Mouse (Mus musculus) liver, adult (tissue): ENCODE data around the gene Mycl.

Experiments
- GATA4 ChIP-seq: IDR thresholded peaks from 2 replicates; pipeline ENCODE4 v1.6.1; 2014; ENCODE audit warnings: mild to moderate bottlenecking, low read length; ENCODE audit not compliant: insufficient replicate concordance

The Mycl gene

DNA sequence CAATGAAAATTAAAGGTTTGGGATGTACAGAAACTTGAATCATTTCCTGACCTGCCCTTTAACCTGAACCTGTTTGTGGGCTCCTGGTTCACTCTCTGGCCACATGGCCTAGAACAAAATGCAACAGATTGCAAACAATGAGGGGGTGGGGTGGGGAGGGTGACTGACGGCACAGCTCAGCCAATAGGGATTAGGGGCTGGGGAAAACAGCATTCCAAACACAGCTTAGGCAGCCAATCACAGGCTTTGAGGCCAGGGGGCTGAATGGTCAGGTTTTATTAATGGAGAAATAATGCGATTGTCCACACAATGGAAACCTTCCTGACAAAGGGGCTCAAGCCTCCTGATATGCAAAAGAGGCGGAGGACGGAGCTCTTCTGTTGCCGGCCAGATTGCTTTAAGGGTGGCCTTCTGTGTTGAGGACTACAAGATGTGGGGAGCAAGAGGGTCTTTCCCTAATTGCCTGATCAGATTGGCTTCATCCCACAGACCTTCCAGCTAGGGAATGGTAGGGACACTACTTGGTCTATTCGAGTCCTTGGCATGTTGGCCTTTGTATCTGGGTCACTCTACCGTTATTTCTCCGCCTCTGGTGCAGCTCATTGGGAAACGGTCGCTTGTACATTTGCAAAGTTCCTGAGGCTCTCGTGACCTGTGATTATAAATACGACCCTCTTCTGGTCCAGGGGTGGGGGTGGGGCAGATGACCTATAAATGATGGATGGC lies 3.2 kb downstream of the Mycl start:
- TF ChIP-seq GATA4, result no peak

DNA sequence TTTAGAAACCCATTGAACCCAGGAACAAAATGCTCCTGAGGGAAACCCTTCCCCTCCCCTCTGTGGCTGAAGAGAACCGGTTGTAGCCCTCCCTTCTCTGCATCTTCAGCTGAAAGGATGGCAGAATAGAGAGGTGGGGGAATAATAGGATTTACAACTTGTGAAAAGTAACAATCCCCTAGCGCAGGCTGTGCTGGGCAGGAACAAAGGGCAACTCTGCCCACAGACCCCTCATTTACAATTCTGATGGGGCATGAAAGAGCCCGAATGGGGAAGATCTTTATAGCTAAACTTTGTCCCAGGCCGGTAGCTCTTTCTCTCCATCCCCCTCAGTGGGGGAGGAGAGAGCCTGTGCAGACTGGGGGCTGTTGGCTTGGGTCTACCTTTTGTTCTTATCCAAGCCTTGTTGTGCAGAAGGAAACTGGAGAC lies 3.8 kb downstream of the Mycl start:
- no peak for TF ChIP-seq GATA4

DNA sequence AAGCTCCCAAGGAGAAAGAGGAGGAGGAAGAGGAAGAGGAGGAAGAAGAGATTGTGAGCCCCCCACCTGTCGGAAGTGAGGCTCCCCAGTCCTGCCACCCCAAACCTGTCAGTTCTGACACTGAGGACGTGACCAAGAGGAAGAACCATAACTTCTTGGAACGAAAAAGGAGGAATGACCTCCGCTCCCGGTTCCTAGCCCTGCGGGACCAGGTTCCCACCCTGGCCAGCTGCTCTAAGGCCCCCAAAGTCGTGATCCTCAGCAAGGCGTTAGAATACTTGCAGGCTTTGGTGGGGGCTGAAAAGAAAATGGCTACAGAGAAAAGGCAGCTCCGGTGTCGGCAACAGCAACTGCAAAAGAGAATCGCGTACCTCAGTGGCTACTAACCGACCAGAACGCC lies 4.7 kb downstream of the Mycl start:
- no peak for TF ChIP-seq GATA4

DNA sequence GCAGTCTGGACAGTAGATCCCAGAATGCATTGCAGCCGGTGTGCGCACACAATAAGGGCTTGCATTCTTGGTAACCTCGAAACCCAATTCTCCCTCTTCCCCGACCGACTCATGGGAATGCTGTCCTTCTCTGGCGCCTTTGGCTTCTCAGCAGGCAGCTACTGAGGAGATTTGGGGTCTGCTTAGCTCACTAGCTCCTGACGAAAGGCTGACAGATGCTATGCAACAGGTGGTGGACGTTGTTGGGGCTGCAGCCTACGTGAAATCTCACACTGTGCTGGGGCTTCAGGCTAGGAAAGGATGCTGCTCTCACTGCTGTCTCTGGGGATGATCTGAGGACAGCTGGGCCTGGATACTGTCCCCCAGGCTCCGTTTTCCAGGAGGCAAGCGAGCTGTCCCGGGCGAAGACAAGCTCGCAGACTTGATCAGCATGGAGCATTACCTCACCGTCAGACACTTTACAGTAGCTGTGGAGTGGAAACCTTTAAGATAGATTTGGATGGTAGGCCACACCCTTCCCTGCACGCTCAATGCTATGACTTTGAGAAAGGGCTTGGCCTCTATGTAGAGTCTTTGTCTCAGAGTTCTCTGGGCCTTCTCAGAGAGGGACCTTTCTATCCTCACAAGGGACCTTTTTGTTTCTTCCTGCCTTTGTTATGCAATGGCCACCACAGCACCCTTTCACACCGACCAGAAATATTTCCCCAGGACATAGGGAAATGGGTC lies 5.3 kb downstream of the Mycl start:
- TF ChIP-seq GATA4, result no peak

DNA sequence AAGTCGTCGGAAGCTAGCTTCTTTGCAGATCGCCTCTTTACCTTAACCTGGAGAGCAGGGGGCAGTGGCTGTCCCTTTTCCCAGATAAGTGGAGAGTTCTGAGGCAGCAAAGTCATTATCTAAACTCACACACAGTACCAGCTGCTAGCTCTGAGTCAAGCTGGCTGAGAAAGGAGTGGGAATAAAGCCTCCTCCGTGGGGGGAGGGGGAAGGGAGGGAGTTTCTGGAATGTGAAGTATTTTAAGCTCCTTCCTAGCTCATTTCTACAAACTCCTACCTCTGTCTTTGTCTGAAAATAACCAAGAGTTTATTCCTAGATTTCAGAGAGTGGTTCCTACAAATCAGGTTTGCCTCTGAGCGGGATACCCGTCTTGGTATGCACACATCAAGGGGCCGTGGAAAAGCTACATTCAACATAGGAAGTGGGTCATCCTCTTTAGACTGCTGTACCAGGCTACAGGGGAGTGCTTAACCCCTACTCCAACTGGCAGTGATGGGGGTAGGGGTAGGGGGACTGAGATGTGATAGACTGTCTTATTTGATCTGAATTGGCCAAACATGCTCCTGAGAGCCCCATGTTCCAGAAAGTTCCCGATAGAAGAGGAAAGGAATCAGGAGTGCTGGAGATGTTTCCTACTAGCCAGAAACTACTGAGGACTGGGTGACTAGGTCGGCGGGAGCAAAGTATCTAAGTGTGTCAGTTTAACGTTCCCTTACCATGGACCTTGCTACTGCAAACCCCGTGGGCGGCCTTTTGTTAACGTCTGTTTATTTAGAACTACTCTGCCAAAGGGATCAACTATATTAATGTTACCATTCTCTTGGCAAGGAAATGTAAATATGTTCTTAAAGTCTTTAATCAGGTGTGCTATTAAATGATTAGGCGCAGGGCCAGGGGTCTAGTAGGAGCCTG lies 9.9 kb downstream of the Mycl start:
- no peak for TF ChIP-seq GATA4

DNA sequence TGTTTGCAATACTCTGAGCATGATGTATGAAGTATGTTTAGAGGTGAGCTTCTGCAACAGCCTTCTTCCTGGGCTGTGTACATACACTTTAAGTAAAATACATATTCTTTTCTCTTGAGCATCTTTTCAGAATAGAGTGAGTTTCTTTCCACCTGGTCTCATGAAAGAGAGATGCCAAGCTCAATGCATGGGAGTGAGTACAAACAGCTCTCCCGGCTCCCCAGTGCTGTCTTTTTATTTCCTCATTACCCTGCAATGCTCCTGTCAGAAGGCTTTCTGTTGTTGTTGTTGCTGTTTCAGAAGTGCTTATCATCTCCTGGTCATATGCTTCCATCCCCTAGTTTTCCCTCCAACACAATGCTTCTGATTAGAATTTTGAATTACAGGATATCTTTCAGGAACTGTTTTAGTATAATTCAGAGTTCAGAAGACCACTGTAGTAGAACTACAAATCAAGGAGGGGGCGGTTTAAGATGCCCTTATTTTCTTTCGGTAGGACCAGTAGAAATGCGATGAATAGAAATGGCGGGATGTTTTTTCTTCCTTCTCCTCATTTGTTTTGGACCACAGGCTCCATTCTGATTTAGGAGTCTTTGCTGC lies 18.0 kb downstream of the Mycl start:
- no peak for TF ChIP-seq GATA4

DNA sequence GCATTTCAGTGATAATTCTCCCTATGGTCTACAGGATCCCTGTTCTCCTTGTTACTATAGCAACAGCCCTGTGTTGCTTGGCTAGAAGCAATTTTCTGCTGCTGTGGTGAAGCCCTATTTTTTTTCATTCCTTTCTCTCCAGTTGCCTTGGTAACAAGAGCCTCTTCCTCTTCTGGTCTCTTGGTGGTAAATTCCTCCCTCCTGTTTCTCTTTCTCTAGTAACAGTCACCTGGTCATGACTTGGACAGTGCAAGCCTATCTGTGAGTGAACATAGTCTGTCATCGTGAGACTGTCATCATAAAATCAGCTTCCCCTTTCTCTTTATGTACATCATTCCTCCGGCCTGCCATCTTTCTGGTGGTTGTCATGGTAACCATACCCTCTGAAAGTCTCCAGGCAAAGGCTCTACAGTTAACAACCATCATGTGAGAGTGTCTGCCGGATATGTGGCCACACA lies 18.5 kb downstream of the Mycl start:
- TF ChIP-seq GATA4, result no peak

DNA sequence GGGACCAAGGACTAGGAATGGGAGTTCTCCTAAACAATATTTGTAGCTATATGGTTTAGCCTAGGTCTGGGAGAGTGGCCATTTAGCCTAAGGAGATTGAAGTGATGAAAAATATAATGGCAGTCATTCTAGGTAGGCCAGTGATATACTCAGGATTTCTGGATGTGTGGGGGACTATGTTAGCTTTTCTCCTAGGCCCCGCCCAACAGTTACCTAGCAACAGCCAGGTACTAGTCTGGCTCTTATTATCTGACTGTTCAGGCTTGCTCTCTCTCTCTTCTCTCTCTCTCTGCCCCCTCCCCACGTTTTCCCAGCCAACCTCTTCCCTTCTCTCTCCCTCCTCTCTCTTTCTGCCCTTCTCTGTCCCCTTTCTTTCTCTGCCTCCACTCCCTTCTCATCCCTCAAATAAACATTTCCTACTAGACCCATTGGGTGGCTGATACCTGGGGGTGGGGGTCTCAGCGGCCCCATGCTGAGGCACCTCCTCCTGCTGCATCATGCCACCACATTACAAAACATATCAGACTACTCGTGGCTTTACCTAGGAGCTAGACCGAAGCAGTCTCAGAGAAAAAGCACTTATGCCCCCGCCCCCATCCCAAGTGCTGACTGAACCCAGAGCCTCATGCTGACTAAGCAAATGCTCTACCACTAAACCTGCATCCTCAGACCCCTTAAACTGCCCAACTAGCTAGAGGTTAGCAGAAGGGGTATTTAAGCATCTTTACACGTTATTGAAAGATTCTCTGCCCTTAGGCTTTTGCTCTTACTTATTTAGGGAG lies 19.2 kb downstream of the Mycl start:
- TF ChIP-seq GATA4, result no peak

DNA sequence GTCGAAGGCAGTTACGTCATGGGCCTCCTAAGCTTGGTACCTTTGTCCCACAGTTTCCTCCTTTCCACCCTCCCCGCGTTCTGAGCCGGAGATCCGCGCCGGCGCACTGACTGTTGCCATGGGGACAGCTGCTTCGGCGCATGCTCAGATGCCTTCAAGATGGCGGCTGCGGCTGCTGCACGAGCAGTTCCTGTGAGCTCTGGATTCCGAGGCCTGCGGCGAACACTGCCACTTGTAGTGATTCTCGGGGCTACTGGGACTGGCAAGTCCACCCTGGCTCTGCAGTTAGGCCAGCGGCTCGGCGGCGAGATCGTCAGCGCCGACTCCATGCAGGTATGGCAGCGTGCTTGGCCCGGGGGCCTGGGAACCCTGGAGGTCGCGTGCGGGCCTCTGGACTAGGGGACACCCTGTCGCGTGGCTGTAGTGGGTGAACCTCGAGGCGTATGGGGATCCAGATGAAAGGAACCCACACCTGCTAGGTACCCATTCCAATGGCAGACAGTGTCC lies 21.1 kb downstream of the Mycl start, which contains the start of gene Trit1:
Trit1 (plus strand) TSS at position 147 of the 507 bp plus-strand sequence.
- TF ChIP-seq GATA4, result no peak

DNA sequence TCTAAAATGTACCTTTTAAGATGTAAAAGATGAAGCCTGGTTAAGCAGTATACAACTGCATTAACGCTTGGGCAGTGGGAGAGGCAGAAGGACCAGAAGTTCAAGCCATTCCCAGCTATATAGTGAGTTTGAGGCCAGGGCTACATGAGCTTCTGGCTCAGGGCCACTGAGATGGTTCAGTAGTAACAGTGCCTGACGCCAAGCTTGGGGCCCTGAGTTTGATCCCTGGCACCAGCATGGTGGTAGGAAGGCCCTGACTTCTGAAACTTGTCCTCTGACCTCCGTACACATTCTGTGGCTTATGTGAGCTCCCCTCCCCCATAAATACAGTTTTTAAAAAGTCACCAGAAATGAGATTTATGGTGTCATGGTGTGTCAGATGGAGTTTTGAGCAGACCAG lies 26.1 kb downstream of the Mycl start:
- TF ChIP-seq GATA4, result no peak

DNA sequence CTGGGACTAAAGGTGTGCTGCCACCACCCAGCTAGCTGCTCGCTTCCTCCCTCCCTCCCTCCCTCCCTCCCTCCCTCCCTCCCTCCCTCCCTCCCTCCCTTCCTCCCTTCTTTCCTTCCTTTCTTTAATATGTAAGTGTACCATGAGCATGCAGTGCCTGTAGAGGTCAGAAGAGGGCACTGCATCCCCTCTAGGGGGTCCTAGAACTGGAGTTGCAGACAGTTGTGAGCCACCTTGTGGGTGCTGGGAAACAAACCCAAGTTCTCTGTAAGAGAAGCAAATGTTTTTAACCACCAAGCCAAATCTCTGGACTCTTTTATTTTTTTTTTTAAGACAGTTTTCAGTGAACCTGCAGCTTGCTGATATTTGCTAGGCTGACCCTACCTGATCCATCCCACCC lies 27.4 kb downstream of the Mycl start:
- TF ChIP-seq GATA4, result no peak

DNA sequence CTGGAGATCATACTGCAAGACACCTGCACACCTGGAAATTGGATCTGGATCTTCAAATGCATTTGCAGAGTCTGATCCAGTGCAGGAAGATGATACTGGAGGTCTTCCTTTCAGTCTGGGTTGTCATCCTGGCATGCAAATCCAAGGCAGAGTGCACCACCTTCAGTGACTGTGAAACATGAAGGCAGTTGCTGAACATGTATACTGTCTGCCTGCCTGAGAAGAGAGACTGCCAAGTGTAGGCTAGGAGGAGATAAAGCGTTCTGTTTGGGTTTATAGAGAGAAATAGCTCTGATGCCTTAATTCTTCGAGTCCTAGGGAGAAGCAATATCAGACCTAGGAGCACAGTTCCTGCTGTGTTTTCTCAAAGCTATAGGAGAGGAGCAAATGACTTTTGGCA lies 30.0 kb downstream of the Mycl start:
- no peak for TF ChIP-seq GATA4

DNA sequence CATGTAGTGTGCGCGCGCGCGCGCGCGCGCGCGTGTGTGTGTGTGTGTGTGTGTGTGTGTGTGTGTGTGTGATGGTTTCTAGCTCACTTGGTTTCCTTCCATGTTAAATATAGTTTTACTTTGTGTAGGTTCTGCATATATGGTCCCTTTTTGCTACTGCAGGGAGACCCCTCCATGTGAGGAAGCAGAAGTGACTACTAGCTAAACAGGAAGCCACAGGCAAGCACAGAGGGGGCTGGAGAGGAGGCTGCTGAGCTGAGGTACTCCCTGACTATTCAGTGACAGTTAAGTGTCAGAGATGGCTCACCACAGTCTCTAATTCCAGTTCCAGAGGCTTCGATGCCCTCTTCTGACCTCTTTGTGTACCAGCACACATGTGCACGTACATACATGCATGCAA lies 30.7 kb downstream of the Mycl start:
- no peak for TF ChIP-seq GATA4

DNA sequence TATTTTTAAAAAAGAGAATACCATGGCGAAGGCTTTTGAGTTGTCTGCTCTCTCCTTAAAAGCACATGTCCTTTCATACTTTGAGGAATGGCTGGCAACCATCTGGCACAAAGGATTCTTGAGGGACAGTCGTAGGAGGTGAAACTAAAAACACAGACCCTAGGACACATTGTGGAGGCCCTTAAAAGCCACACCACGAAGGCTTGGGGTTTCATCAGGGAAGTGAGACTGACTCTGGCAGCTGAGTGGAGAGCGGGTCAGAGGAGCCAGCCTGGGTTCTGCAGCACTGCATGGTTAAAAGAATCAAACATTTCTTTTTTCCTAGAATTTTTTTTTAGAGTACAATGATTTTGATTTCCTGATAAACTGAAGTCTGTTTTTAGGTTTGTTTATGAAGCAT lies 31.1 kb downstream of the Mycl start:
- no peak for TF ChIP-seq GATA4
